Mouse (Mus musculus): ENCODE results near the gene Fam171a1.

The Fam171a1 gene

GRCm38 (mm10) chr2:3138308-3138707 lies 24.3 kb downstream of the Fam171a1 start:
- DNase-seq (ENCODE audit: low read depth, low spot score), result no peak

- no peak for DNase-seq (ENCODE audit: low read depth, low spot score)
These were observed 25.0 kb downstream of the Fam171a1 start for GRCm38 (mm10) chr2:3139065-3139464.

- no peak for DNase-seq (ENCODE audit: low read depth, low spot score)
These were observed 25.6 kb downstream of the Fam171a1 start for GRCm38 (mm10) chr2:3139578-3139977.

GRCm38 (mm10) chr2:3140585-3140984 lies 26.6 kb downstream of the Fam171a1 start:
- no peak for DNase-seq (ENCODE audit: low read depth, low spot score)

GRCm38 (mm10) chr2:3141804-3142203 lies 27.8 kb downstream of the Fam171a1 start:
- no peak for DNase-seq (ENCODE audit: low read depth, low spot score)

- no peak for DNase-seq (ENCODE audit: low read depth, low spot score)
These were observed 30.3 kb downstream of the Fam171a1 start for GRCm38 (mm10) chr2:3144291-3144690.

- DNase-seq (ENCODE audit: low read depth, low spot score), result no peak
These were observed 33.6 kb downstream of the Fam171a1 start for GRCm38 (mm10) chr2:3147550-3148157.

- DNase-seq (ENCODE audit: low read depth, low spot score), result no peak
These were observed 34.7 kb downstream of the Fam171a1 start for GRCm38 (mm10) chr2:3148731-3149130.

- no peak for DNase-seq (ENCODE audit: low read depth, low spot score)
These were observed 36.3 kb downstream of the Fam171a1 start for GRCm38 (mm10) chr2:3150324-3150723.

GRCm38 (mm10) chr2:3151336-3151735 lies 37.3 kb downstream of the Fam171a1 start:
- DNase-seq (ENCODE audit: low read depth, low spot score), result no peak

GRCm38 (mm10) chr2:3154091-3154665 lies 40.2 kb downstream of the Fam171a1 start:
- DNase-seq (ENCODE audit: low read depth, low spot score), result no peak

GRCm38 (mm10) chr2:3154986-3155385 lies 41.0 kb downstream of the Fam171a1 start:
- DNase-seq (ENCODE audit: low read depth, low spot score), result no peak

GRCm38 (mm10) chr2:3157030-3157429 lies 43.0 kb downstream of the Fam171a1 start:
- no peak for DNase-seq (ENCODE audit: low read depth, low spot score)

GRCm38 (mm10) chr2:3157661-3158344 lies 43.8 kb downstream of the Fam171a1 start:
- DNase-seq (ENCODE audit: low read depth, low spot score), result no peak

GRCm38 (mm10) chr2:3158682-3159412 lies 44.8 kb downstream of the Fam171a1 start:
- no peak for DNase-seq (ENCODE audit: low read depth, low spot score)

- no peak for DNase-seq (ENCODE audit: low read depth, low spot score)
These were observed 47.6 kb downstream of the Fam171a1 start for GRCm38 (mm10) chr2:3161578-3161977.

GRCm38 (mm10) chr2:3163501-3164076 lies 49.6 kb downstream of the Fam171a1 start:
- no peak for DNase-seq (ENCODE audit: low read depth, low spot score)

- DNase-seq (ENCODE audit: low read depth, low spot score), result no peak
These were observed 51.1 kb downstream of the Fam171a1 start for GRCm38 (mm10) chr2:3165037-3165600.

GRCm38 (mm10) chr2:3165890-3166605 lies 52.0 kb downstream of the Fam171a1 start:
- no peak for DNase-seq (ENCODE audit: low read depth, low spot score)

- DNase-seq (ENCODE audit: low read depth, low spot score), result no peak
These were observed 54.8 kb downstream of the Fam171a1 start for GRCm38 (mm10) chr2:3168719-3169402.

GRCm38 (mm10) chr2:3169403-3169747 lies 55.4 kb downstream of the Fam171a1 start:
- DNase-seq (ENCODE audit: low read depth, low spot score), result no peak
